Mouse (Mus musculus): ENCODE results near the gene Icam4. TPM values are rescaled to one million over a fixed set of nuclear protein-coding genes. Genes with fewer than 3 reads are reported as not detected.

Icam4 gene
- polyA plus RNA-seq (2012; rRNA removed) = 0.26 and 0.47 TPM in 2 replicates
- polyA plus RNA-seq (2014; fragmentation: Nextera tagmentation; extraction: Ambion mirVana) = 0.99 and 1.3 TPM in 2 replicates

DNA sequence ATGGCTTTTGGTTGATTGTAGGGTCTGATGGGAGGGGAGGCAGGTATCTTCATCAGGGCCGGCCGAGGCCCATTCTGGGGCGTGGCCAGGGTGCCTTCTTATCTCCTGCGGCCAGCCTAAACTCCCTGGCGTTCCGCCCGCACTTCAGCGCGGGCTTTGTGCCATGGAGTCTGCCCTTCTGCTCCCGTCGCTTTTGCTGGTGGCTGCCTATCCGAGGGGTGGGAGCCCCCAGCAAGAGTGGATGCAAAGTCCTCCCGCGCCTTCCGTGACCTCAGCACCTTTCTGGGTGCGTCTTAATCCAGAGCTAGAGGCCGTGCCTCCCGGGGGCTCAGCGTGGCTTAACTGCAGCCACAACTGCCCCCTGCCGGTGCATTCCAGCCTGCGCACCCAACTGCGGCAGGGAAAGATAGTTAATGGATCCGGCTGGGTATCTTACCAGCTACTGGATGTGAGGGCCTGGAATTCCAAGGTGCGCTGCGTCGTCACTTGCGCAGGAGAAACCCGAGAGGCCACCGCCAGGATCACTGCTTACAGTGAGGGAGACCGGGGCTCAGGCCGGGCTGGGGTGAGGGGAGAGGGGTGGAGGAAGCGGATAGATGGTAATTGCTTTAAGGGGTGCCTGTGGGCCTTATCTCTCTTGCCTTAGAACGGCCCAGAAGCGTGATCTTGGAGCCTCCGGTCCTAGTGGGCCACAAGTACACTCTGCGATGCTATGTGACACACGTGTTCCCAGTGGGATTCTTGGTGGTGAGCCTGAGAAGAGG is at the start of gene Icam4:
TSS of gene Icam4 (plus strand) at position 83 of the 764 bp plus-strand sequence.
- Histone ChIP-seq H3K9me3 (ENCODE audit: control insufficient read depth, low read length) (no peaks in the 10 kb centered on the region), H3K36me3 (ENCODE audit: control insufficient read depth, insufficient read depth, low read length) (no peaks in the 10 kb centered on the region), H3K4me2 (replicated peaks; ENCODE audit: low read depth, low read length, severe bottlenecking) (peak within 1 kb of the TSS; percentile 92), H3K27ac (replicated peaks; ENCODE audit: low read depth, low read length) (no peak within 1 kb of the TSS), H3K9ac (ENCODE audit: low read depth, low read length, severe bottlenecking) (peak within 1 kb of the TSS; percentile 9; the same call in 1 of the 2 replicates), H3K4me1 (ENCODE audit: control insufficient read depth, insufficient read depth, low read length) (peaks cover 25% of the 10 kb centered on the region), H3K4me3 (replicated peaks; ENCODE audit: low read length) (peak within 1 kb of the TSS; percentile 49), H3K27me3 (ENCODE audit: control insufficient read depth, insufficient read depth, low read length) (peaks cover 46% of the 10 kb centered on the region)
- DNase-seq (ENCODE audit: low spot score) = peak; percentile 58
- no peak for TF ChIP-seq POLR2A (IDR thresholded peaks at IDR 0.05; ENCODE audit: borderline replicate concordance, extremely low read depth, insufficient read depth, insufficient read length)
- WGBS = 3% methylated on average over 36 of the region's 37 CpGs
- no peak for ATAC-seq (ENCODE audit: low FRiP score, low read depth)

DNA sequence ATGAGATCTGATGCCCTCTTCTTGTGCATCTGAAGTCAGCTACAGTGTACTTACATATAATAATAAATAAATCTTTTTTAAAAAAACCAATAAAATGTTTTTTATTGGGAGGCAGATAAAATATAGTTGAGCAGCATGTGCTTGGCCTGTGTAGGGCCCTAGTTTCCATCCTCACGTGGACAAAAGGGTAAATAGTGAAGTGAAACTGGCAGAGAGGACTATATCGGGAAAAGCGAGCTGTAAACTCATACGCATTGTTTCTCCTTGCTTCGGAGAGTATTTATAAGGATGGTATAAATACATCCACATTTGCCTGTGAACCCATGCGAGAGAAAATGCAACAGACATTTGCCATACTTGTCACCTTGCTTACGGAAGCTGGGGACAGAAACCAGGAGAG is 49.4 kb upstream of the Icam4 start:
- Histone ChIP-seq H3K27ac (replicated peaks; ENCODE audit: low read depth, low read length) (no peak overlapping the region), H3K27me3 (ENCODE audit: control insufficient read depth, insufficient read depth, low read length) (no peaks in the 10 kb centered on the region), H3K9me3 (ENCODE audit: control insufficient read depth, low read length) (no peaks in the 10 kb centered on the region), H3K36me3 (ENCODE audit: control insufficient read depth, insufficient read depth, low read length) (no peaks in the 10 kb centered on the region), H3K4me2 (replicated peaks; ENCODE audit: low read depth, low read length, severe bottlenecking) (no peak overlapping the region), H3K9ac (ENCODE audit: low read depth, low read length, severe bottlenecking) (no peak overlapping the region), H3K4me1 (ENCODE audit: control insufficient read depth, insufficient read depth, low read length) (peaks cover 15% of the 10 kb centered on the region), H3K4me3 (replicated peaks; ENCODE audit: low read length) (no peak overlapping the region)
- DNase-seq (ENCODE audit: low spot score) = no peak
- ATAC-seq (ENCODE audit: low FRiP score, low read depth) = no peak
- WGBS = 84% methylated on average over 7 of the region's 7 CpGs
- TF ChIP-seq POLR2A (IDR thresholded peaks at IDR 0.05; ENCODE audit: borderline replicate concordance, extremely low read depth, insufficient read depth, insufficient read length) = no peak

DNA sequence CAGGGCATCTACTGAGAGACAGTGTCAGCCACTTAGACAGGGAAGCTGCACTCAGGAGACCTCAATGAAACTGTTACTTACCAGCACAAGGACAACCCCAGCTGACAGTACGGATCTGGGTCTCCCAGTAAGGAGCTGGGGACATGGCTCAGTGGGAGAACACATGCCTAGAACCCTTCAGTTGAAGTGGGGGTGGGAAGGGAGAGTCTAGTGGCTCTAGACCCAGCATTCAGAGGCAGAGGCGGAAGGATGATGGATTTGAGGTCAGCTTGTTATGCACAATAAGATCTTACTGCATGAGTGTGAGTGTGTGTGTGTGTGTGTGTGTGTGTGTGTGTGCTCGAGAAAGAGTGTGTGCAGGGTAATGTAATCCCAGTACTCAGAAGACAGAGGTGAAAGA is 47.0 kb upstream of the Icam4 start:
- H3K36me3 ChIP-seq (ENCODE audit: control insufficient read depth, insufficient read depth, low read length) = no peaks in the 10 kb centered on the region

DNA sequence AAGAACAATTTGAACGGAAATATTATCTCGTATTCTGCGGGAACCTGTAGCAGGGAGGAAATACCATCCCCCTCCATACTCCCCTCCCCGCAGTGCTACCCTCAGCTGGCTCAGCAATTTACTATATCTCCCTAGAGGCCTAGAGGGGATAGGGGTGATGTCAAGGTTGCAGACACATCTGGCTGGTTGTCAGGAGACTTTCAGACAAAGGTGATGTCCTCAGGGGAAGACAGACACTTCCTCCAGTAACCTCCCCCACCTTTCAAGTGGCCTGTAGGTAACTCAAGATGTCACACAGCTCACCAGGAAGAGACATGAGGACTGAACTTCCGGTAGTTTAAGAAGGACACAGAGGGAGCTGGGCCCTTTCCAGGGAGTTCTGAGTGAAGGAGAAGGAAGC is 46.0 kb upstream of the Icam4 start:
- Histone ChIP-seq H3K9me3 (ENCODE audit: control insufficient read depth, low read length) (no peaks in the 10 kb centered on the region), H3K4me2 (replicated peaks; ENCODE audit: low read depth, low read length, severe bottlenecking) (no peak overlapping the region), H3K27ac (replicated peaks; ENCODE audit: low read depth, low read length) (0 out of 2 replicates have a peak overlapping the region, but pooled peaks have one; percentile 20), H3K4me1 (ENCODE audit: control insufficient read depth, insufficient read depth, low read length) (peaks cover 23% of the 10 kb centered on the region), H3K4me3 (replicated peaks; ENCODE audit: low read length) (no peak overlapping the region), H3K36me3 (ENCODE audit: control insufficient read depth, insufficient read depth, low read length) (no peaks in the 10 kb centered on the region), H3K27me3 (ENCODE audit: control insufficient read depth, insufficient read depth, low read length) (no peaks in the 10 kb centered on the region), H3K9ac (ENCODE audit: low read depth, low read length, severe bottlenecking) (no peak overlapping the region)
- no peak for ATAC-seq (ENCODE audit: low FRiP score, low read depth)
- DNase-seq (ENCODE audit: low spot score) = no peak
- 32% methylated on average over 5 of the region's 5 CpGs for WGBS
- TF ChIP-seq POLR2A (IDR thresholded peaks at IDR 0.05; ENCODE audit: borderline replicate concordance, extremely low read depth, insufficient read depth, insufficient read length) = no peak

More for the DNA sequence above, 47.0 kb upstream of the Icam4 start:
- H3K4me3 ChIP-seq (replicated peaks; ENCODE audit: low read length) = no peak overlapping the region
- ATAC-seq (ENCODE audit: low FRiP score, low read depth) (no peak), DNase-seq (ENCODE audit: low spot score) (no peak)
- 0 out of 2 replicates have a peak overlapping the region, but pooled peaks have one; percentile 2 for H3K9ac ChIP-seq (ENCODE audit: low read depth, low read length, severe bottlenecking)
- TF ChIP-seq POLR2A (IDR thresholded peaks at IDR 0.05; ENCODE audit: borderline replicate concordance, extremely low read depth, insufficient read depth, insufficient read length) = no peak
- H3K4me1 ChIP-seq (ENCODE audit: control insufficient read depth, insufficient read depth, low read length) = peaks cover 14% of the 10 kb centered on the region
- H3K27ac ChIP-seq (replicated peaks; ENCODE audit: low read depth, low read length) = no peak overlapping the region
- no peaks in the 10 kb centered on the region for H3K9me3 ChIP-seq (ENCODE audit: control insufficient read depth, low read length)
- H3K27me3 ChIP-seq (ENCODE audit: control insufficient read depth, insufficient read depth, low read length) = no peaks in the 10 kb centered on the region
- 73% methylated on average over 3 of the region's 3 CpGs for whole genome bisulfite sequencing
- no peak overlapping the region for H3K4me2 ChIP-seq (replicated peaks; ENCODE audit: low read depth, low read length, severe bottlenecking)

DNA sequence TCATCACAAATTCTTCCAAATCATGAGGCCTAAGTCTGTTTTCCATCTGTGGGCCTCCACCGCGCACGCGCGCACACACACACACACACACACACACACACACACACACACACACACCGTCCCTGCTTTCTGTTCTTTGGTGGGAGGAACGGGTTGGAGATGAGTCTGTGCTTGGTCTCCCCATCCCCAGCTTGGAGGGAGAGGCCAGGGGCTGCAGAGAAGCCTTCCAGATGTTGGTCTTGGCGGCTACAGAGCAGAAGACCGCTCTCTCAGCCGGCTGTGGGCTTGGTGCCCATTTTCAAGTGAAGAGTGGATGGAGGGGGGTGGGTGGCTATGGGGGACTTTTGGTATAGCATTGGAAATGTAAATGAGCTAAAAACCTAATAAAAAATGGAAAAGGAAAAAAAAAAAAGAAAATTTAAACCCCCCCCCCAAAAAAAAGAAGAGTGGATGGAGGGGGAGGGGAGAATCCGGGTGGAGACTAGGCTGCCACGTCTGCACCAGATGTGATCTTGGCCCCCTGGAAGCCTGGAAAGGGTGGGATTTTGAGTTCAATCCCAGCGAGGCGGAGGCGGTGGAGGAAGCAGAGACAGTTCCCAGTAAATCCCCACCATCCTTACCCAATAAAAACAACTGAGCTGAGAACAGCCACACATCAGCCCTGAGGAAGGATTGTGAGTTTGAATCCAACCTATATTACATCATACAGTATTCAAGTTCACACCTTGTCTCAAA is 42.1 kb upstream of the Icam4 start:
- 31% methylated on average over 15 of the region's 15 CpGs for WGBS
- no peak overlapping the region; the same call in 1 of the 2 replicates for H3K9ac ChIP-seq (ENCODE audit: low read depth, low read length, severe bottlenecking)
- ATAC-seq (ENCODE audit: low FRiP score, low read depth) (peak; percentile 85), DNase-seq (ENCODE audit: low spot score) (peak; percentile 84)
- H3K4me2 ChIP-seq (replicated peaks; ENCODE audit: low read depth, low read length, severe bottlenecking) = no peak overlapping the region
- peaks cover 32% of the 10 kb centered on the region for H3K4me1 ChIP-seq (ENCODE audit: control insufficient read depth, insufficient read depth, low read length)
- no peak for TF ChIP-seq POLR2A (IDR thresholded peaks at IDR 0.05; ENCODE audit: borderline replicate concordance, extremely low read depth, insufficient read depth, insufficient read length)
- H3K4me3 ChIP-seq (replicated peaks; ENCODE audit: low read length) = no peak overlapping the region
- no peaks in the 10 kb centered on the region for H3K27me3 ChIP-seq (ENCODE audit: control insufficient read depth, insufficient read depth, low read length)
- H3K27ac ChIP-seq (replicated peaks; ENCODE audit: low read depth, low read length) = peak overlapping the region; percentile 71
- no peaks in the 10 kb centered on the region for H3K9me3 ChIP-seq (ENCODE audit: control insufficient read depth, low read length)
- H3K36me3 ChIP-seq (ENCODE audit: control insufficient read depth, insufficient read depth, low read length) = no peaks in the 10 kb centered on the region

Measured in limb, embryonic 14.5 days (tissue).